ENCODE assay signal across 10 mouse cellular contexts in the genomic region with DNA sequence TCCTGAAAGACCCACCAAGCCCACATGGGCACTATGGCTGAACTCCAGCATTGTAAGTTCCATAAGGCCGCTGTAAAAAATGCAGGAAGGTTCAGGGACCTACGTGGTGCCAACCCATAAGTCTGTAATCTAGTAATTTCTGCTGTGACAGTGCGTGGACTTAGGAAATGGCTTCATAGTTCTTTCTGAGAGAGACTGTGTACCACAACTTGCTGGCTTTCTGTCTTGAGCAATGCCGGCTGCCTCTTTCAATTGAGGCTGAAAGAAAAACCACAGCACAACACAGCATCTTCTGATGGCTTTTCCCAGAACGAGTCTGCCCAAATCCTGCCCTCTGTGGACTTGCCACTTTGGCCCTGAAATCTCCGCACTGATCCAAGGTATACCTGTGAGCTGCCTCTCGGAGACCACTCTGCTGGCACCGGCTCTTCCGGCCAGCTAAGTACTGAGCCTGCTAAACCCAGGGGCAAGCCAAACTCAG. TPM values are rescaled to one million over a fixed set of nuclear protein-coding genes. Genes with fewer than 3 reads are reported as not detected.
A peak's percentile ranks its signal among the peaks of the same experiment; 100 is the strongest.
DNase-seq lines count a peak whose midpoint lies in the region; ATAC-seq and TF ChIP-seq lines count a peak whose summit lies in the region.
"Had no signal": no experiment of that assay in that cellular context is flagged by ENCODE, and none has a peak within 500 bp of the region (broad histone marks: within the 10 kb centered on the region; RNA-seq: fewer than 3 reads in every experiment).

No protein-coding gene starts in this region.

- WGBS in macrophage (ENCODE audit: missing documents) = 1% methylated on average over 9 of the region's 9 CpGs
- 87% methylated on average over 9 of the region's 9 CpGs for WGBS in forebrain, embryonic 16.5 days

- H3K79me2 ChIP-seq in macrophage (ENCODE audit: inconsistent target) = peaks cover 59% of the 10 kb centered on the region

- no peak for TF ChIP-seq CTCF in layer of hippocampus, adult 2 months (conservative IDR thresholded peaks at IDR 0.05)

- H3K27ac ChIP-seq in layer of hippocampus, adult 2 months = no peak overlapping the region
- H3K27ac ChIP-seq in macrophage = peak overlapping the region; percentile 95
- no peak overlapping the region for H3K27ac ChIP-seq in forebrain, embryonic 16.5 days (ENCODE audit: low read length)

- H3K36me3 ChIP-seq in macrophage (ENCODE audit: inconsistent target) = no peaks in the 10 kb centered on the region; the same call in 1 of the 2 replicates
- H3K36me3 ChIP-seq in forebrain, embryonic 16.5 days (ENCODE audit: control insufficient read depth, insufficient read depth) = no peaks in the 10 kb centered on the region

- peak; percentile 10; the same call in 1 of the 2 replicates for ATAC-seq in erythroblast, adult 5-6 weeks (replicated peaks; ENCODE audit: low FRiP score, poor library complexity, severe bottlenecking)
- ATAC-seq in inflammation-experienced regulatory T-cells, adult 6 months = no peak
- no peak for ATAC-seq in forebrain, embryonic 16.5 days

- no peak overlapping the region for H3K4me2 ChIP-seq in forebrain, embryonic 16.5 days (ENCODE audit: low read length)
- H3K4me2 ChIP-seq: heart, embryonic 11.5 days had no signal

- H3K4me3 ChIP-seq in layer of hippocampus, adult 2 months = peak overlapping the region; percentile 17; the same call in 1 of the 2 replicates
- peak overlapping the region; percentile 71 for H3K4me3 ChIP-seq in macrophage (ENCODE audit: inconsistent target)
- H3K4me3 ChIP-seq in forebrain, embryonic 16.5 days (replicated peaks; ENCODE audit: low read length) = no peak overlapping the region

- no peak for DNase-seq in layer of hippocampus, adult 2 months (ENCODE audit: low spot score in 2 of 2)
- DNase-seq in layer of hippocampus, postnatal 25 days (ENCODE audit: extremely low spot score in 1 of 2, low spot score in 1 of 2) = no peak
- peak; percentile 61 for DNase-seq in CD4-positive helper T cell, adult 2 months (ENCODE audit: low read depth, low spot score)
- DNase-seq in retina, postnatal 1 day = no peak
- DNase-seq: kidney, adult 18-20 months had no signal

- H3K4me1 ChIP-seq in forebrain, embryonic 16.5 days (replicated peaks; ENCODE audit: control insufficient read depth, insufficient read depth, low read length) = peaks cover 13% of the 10 kb centered on the region

- H3K27me3 ChIP-seq in forebrain, embryonic 16.5 days (replicated peaks; ENCODE audit: control insufficient read depth, insufficient read depth, low read length) = no peaks in the 10 kb centered on the region

- H3K9me3 ChIP-seq in forebrain, embryonic 16.5 days (ENCODE audit: control insufficient read depth, low read length) = no peaks in the 10 kb centered on the region

- H3K9ac ChIP-seq in forebrain, embryonic 16.5 days (replicated peaks; ENCODE audit: low read depth, low read length) = no peak overlapping the region

RNA-seq across cellular contexts. Expression of gene Runx1, which starts 1.2 kb away (rescaled TPM):
- total RNA-seq in layer of hippocampus, adult 2 months (2021) = 1 to 10 TPM in 1 of 2 experiments, under 1 TPM in 1; 0.95 to 1.4 TPM
- 1 to 10 TPM in 1 of 2 experiments, under 1 TPM in 1; 0.74 to 2.1 TPM for total RNA-seq in layer of hippocampus, postnatal 25 days (2021)
- 112 and 155 TPM in 2 replicates for total RNA-seq in erythroblast, adult 5-6 weeks (2015; ENCODE audit: low replicate concordance)
- 117 and 121 TPM in 2 replicates for total RNA-seq in erythroblast, adult 5-6 weeks (2017; ENCODE audit: low replicate concordance)
- 100 to 1,000 TPM; 170 to 922 (median 407) TPM for total RNA-seq in macrophage (2018; cell fraction: chromatin; rRNA removed)
- 10 to 100 TPM; 29.1 to 90.3 (median 52.0) TPM for total RNA-seq in macrophage (2018; cell fraction: cytosol; rRNA removed)
- 100 to 1,000 TPM; 108 to 569 (median 293) TPM for total RNA-seq in macrophage (2018; cell fraction: nucleus; rRNA removed)
- polyA plus RNA-seq in macrophage (2018) = 30.4 to 35.3 TPM (median 34.7 TPM) in 3 replicates
- 10 to 100 TPM; 28.0 to 47.0 (median 44.5) TPM for polyA plus RNA-seq in inflammation-experienced regulatory T-cells, adult 6 months (2017; shearing (Covaris generic))
- 0.48 and 0.52 TPM in 2 replicates for polyA plus RNA-seq in forebrain, embryonic 16.5 days (2015; fragmentation: Nextera tagmentation; extraction: Ambion mirVana)

Comparison
In these comparisons a context has a peak if more than half of its experiments do, and no peak if none do; other contexts are left out.
1. RNA of gene Runx1, which starts 1.2 kb away (total RNA-seq): 112 to 155 TPM in erythroblast, adult 5-6 weeks; 0.74 to 2.1 TPM in layer of hippocampus, postnatal 25 days and 0.95 to 1.4 TPM in layer of hippocampus, adult 2 months; every median in the first group is over 10 times any median in the second.